Mouse (Mus musculus): ENCODE measurements at regions not wholly inside any gene's neighbourhood (a gene's known extent, or its start where the extent isn't known, plus 50 kb on each side); places are given as distances from the start of the nearest gene placed in this dataset.

DNA sequence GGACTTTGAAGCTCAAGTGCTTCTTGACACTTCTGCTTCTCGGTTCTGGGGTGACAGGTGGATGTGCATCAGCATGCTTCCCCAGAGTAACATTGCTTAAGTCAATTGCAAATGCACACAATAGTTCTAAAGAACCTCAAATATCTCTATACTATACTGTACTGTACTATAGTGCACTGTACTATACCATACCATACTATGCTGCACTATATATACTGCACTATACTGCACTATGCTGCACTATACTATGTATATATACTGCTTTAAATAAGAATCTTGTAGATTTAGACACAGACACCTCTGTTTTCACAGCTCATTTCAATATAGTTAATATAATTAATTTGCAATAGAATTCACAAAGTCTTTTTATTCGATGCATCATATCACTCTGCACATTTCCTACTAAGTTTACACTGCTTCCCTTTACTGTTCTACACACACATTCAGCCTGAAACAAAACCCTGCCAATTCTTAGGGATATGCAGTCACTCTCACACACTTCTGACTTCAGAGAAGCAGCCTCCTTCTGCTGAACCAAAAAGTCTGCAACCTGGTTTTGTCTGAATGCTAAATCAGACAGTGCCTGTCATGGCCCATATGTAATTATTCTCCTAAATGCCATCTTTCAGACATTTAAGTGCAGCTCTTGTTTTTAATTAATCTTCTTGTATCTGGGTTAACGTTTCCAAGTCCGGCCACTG, 570.8 kb upstream of the Map3k7 start:
- no peak for DNase-seq (ENCODE audit: low spot score in 2 of 2)

DNA sequence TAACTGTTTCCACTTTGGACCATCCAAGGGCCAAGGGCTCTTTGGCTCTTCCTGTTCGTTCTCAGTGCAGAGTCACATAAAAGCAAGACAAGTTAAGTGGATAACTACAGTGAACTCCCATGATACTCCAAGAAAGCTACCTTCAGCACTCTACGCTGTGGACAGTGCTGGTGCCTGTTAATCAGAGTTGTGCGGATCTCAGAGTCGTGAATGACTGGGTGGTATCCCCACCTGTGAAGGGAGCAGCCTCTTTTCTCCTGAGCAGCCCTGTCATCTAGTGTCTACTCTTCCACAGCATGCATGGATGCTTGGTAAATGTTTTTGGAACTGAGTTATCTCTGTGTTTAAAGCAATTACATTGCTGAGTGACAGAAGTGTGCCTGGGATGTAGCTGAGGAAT, 568.4 kb upstream of the Map3k7 start:
- no peak for DNase-seq (ENCODE audit: low spot score in 2 of 2)

DNA sequence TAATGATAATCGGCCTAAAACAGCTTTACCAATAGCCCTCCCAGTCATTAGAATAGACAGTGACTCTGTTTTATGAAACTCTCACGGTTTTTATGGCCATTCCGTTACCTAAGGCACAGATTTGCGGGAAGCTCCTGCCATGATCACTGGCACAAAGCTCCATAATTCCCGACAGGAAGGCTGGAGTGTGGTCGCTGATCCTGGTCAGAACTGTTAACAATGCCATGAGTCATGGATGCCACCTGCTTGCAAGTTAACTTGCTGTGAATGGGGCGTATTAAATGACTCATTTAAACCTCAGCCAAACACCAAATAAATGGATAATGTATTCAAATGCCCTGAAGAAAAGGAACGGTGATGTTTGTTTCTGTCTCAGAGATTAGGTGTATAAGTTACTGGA, 559.9 kb upstream of the Map3k7 start:
- no peak for DNase-seq (ENCODE audit: low spot score in 2 of 2)

DNA sequence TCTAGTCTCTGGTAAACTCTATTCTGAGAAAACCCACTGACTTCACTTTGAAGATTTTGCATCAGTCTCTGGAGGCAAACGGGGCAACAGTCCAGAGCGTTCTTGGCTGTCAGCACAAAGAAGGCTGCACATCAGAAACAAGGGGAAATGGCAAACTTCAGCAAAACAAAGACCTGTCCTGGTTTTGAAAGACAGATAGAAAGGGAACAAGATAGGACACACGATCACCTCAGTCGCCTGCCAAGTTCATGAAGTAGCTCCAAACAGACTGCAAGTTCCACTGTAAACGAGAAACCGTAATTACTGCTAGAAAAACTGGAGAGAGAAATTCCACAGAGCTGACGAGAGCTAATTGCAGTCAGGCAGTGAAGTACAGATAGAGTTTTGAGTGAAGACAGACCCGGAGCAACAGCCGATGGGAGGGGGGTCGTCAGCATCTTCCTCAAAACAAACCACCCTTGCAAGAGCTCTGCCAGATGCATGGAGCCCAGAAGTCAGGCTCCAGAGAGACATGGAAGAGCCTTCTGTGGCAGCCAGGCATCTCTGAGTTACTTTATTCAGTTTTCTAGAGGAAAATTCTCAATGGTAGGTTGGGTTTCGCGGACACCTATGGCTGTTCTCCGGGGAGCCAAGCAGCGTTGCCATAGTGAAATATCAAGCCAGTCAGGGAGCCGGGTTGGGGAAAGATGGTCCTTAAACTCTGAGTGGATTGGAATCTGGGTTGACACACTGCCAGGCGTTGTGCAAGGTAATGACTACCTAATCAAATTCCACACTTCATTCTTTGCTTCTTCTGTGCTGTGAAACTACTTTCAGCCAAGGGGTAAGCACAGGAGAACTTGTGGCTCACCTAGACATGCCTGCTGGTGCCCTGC, 558.8 kb upstream of the Map3k7 start:
- no peak for DNase-seq (ENCODE audit: low spot score in 2 of 2)

DNA sequence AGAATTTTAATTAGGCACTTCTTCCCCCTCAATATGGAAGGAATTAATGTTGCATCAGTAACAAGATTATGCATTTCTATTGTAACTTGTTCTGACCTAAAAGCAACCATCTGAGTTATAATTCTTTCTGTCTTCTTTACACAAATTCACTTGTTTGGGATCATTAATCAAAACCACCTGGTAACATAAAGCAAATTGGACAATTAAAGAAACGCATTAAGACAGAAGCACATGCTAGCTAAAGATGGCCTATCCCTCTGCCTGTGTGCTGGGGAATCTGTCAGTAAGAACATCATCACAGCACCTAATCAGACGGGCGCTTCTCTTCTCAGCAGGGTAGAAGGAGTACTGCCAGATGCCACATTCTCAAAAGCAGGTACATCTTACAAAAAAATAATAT, 553.7 kb upstream of the Map3k7 start:
- DNase-seq (ENCODE audit: low spot score in 2 of 2), result no peak

DNA sequence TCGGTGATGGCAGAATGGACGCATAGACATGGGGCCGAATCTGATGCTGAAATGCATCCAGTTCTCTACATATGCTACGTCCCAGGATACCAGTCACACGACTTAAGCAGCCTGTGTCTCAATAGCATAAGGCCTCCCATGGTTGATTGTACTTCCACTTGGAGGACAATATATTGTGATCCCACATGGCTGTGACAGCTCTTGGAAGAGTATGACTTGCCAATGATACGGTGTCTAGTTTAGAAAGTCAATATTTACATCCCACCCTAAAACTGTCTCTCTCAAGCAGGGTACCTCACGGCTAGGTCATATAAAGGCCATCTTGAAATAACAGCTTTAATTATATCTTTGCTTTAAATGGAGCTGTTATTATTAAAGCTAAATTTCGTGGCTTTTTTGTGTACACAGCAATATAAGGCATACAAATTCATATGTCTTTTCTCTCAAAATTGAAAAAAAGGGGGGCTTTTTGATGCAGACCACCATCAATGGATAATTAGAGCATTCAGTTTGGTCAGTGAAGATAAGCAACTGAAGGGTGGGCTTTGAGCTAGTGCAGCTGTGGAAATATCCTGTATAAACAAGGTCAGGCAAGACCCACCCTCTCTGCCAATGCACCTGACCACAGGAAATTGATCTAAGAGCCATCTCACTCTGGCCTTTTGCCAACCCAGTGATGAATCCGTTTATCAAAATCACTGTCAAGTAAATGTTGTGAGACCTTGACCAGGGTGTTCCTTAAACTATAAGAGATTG, 551.9 kb upstream of the Map3k7 start:
- no peak for DNase-seq (ENCODE audit: low spot score in 2 of 2)

DNA sequence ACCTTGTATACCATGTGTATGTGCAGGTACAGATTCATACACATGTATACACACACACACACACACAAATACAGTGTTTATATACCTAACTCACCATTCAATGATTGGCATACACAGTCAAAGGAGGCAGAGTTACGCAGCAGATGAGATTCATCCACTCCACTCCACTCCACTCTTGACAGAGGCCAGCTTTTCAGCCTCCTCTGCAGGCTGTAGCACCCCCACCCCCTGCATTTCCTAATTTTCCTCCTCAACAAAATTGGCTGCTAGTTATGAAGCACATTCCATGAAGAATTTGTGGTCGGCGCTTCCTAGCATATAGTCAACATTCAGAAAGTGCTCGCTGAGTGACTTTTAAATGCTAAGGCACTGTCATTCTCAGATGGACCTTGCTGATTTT, 546.7 kb upstream of the Map3k7 start:
- DNase-seq (ENCODE audit: low spot score in 2 of 2), result no peak

DNA sequence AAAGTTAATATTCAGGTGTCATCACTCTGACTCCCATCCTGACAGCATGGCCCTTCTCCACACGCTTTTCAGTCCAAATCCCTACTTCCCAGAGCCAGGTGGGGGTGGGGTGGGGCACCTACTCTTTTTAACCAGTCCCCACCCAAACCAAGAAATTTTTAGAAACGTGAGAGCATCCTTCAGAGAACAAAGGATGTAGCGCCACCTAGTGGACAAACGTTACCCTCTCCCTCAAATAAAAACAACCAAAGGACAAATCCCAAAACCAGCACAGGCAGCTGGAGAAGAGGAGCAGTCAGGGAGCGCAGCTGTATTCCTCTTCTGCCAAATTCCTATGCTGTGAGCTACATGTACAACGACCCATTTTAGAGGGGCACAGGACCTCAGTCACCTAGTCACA, 544.7 kb upstream of the Map3k7 start:
- no peak for DNase-seq (ENCODE audit: low spot score in 2 of 2)

DNA sequence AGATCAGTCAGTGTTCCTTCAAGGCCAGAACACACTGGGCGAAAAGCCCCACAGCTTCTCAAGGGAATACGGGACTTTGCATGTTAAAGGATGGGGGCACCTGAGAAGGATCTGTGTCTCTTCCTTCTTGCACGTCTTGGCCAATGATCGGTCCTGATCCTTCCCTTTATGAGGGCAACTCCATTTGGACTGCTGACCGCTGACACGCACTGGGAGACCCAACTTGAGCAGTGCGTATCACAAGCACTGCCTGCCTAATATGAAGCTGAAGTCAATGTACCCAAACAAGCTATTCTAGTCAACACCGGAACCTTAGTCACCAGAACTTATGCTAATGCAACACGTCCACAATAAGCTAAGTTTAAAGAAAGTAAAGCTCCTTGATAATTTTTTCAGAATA, 543.7 kb upstream of the Map3k7 start:
- no peak for DNase-seq (ENCODE audit: low spot score in 2 of 2)

DNA sequence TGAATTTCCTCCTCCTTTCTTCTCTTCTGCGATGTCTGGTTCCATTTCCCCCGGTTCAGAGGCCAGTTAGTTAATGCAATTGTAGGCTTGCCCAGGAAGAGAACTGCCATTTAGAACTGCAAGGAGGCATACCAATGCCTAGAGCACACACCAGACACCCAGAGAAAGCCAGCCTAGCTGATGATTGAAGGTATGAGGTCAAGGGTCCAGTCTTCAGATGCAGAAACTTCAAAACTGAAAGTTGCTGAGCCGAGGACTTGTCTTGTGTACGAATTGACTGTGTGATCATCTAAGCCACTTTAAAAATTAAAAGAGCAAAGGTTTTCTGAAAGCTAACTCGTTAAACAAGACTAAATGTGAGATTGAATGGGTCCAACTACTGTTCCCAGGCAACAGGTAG, 542.5 kb upstream of the Map3k7 start:
- no peak for DNase-seq (ENCODE audit: low spot score in 2 of 2)

DNA sequence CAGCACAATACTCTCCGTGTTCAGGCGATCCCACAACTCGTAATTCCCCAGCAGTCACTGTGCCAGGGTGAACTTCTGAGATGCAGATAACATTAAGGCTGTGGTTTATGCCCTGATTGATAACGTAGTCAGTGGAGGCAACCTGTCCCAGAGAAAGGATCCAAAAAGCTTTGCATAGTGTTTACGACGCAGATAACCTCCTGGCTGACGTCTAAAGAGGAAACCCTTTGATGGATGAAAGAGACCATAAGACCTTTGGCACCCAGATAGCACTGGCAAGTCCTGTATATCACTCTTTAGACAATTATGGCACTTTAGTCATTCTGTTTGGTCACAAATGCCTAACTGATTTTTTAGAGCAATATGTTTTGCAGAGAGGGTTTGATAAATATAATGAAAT, 538.8 kb upstream of the Map3k7 start:
- DNase-seq (ENCODE audit: low spot score in 2 of 2), result no peak

DNA sequence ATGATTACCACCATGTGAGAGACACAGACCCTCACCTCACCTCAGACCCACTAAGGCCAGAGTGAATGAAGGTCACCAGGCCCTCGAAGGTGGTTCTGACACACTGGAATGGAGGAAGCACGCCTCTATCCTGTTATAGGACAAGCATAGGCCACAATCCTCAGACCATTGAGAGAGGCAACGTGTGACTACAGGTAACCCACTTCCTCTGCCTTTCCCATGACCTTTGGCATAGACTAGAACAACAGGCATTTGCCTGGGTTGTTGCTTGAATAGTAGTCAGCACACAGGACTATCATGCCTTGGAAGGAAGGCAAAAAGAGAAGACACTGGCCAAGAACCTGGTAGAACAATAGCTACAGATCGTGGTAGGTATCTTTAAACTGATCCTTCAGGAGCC, 538.2 kb upstream of the Map3k7 start:
- DNase-seq (ENCODE audit: low spot score in 2 of 2), result no peak

DNA sequence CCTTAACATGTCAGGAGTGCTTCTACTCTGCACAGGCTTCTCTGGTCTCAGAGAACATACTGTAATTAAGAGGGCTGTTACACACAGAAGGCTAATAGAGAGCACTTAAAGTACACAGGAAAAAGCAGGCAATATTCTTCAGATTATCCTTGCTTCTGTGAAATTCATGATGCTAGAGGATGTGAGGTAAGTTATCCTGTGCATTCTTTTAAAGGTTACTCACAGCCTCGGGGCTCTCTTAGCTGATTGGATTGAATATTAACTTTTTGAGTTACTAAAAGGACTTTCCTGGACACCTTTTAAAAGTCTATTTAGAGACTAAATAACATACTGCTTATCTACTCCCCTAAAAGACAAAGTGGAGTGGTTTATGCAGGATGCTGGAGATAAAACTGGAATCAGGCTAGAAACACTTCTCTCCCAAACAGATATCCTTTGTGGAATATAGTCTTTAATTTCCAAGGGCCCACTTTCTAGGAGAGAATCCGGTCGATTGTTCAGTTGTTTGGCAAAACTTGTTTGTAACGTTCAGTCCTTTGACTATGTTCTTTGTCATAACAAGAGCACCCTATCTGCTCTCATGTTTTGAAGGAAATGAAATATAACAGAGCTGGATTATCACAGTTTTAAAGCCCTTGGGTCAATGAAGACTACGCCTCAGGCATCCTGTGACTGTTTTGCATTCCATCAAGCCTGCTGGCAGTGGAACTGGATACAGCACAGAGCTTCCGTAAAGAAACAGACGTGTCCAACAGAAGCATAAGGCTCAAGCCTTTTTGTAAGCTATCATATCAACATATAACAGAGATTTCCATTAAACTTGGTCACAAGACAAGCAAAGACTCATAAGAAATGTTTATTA, 537.5 kb upstream of the Map3k7 start:
- DNase-seq (ENCODE audit: low spot score in 2 of 2), result no peak

DNA sequence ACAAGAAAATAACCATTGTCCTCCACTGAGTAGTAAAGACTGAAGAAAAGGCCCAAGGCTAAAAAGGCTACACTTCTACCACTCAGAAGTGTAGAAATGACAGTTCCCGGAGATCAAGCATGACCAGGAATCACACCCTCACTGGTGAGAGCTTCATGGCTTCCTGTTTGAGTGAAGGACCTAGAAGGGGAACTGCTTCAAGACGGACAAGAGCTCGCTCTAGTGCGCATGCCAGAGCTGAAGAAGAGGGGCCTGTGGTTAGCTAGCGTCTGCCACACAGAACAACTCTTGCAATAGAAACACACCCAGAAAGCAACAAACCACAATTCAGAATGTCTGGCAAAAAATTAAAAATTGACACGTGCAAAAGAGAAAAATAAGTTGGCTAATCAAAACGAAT, 530.0 kb upstream of the Map3k7 start:
- no peak for DNase-seq (ENCODE audit: low spot score in 2 of 2)

DNA sequence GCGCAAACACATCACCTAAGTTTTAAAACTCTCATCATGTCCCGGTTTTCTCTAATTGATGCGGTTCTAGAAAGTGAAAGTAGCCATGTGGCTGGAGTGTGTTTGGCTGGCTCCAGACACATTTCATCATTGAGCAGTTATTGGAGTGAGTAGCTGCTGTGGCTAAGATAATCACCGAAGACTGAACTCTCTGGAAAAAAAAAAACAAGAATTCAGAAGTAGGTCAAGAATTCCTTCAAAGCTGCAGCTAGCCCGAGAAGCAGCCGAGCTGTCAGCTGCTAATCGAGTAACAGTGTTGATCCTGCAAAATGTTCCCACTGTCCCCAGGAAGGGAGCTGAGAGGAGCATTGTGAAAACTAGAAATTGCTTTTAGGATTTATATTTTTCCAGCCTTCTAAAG, 509.0 kb upstream of the Map3k7 start:
- no peak for DNase-seq (ENCODE audit: low spot score in 2 of 2)

DNA sequence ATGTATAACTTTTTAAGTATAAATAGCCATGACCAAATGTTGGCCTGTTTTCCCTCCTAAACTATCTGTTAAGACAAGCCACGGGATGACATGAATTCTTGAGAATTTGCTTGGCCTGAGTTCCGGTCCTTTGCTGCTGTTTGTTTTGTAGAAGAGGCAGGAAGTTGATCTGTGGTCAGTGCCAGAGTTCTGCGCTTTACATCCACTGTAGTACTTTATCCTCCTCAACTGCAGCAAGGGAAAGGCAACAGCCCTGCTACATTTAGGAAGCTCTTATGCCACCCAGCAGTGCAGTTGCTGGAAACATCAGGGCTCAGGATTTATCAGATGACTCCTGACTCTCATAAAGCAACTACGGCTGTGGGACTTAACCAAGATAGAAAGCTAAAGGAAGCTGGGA, 508.4 kb upstream of the Map3k7 start:
- no peak for DNase-seq (ENCODE audit: low spot score in 2 of 2)

DNA sequence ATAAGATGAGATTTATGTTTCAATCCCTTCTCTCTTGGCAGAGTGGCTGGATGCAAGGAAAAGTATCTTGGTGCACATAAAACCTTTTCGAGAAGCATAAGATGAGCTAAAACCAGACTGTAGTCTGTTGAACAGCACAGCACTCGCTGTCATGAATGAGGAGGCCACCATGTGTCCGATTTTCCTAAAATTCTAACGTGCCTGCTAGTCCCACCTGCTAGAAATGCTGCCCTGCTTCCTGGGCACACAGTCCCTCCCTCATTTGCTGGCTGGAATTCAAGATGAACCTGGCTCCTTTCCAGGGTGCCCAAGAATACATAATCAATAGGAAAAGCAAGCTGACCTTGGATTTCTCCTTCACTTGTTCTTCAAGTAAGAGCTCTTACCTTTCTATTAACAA, 501.4 kb upstream of the Map3k7 start:
- no peak for DNase-seq (ENCODE audit: low spot score in 2 of 2)

DNA sequence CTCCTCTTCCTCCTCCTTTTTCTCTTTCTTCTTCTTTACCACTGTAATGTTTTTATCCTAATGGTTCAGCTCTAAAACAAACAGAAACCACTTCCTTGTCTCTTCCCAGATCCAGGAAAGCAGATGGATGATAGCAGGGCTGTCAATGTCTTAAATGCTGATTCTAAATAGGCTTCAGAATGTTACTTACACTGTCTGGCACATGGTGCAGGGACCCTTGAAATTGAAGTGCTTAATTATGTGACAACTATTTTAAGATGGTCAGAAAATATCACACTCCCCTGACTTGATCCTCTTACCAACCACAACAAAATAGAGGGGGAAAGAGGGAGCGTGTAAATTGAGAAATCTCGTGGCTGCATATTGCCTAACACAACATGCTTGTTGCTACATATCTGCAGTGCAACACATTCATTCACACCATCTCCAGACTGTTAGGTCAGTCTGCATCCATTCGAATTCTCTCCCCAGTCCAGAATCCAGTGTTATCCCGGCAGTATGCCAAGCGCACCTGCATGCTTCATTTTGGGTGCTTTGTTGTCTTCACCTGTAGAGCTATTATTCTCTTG, 500.7 kb upstream of the Map3k7 start:
- DNase-seq (ENCODE audit: low spot score in 2 of 2), result no peak

DNA sequence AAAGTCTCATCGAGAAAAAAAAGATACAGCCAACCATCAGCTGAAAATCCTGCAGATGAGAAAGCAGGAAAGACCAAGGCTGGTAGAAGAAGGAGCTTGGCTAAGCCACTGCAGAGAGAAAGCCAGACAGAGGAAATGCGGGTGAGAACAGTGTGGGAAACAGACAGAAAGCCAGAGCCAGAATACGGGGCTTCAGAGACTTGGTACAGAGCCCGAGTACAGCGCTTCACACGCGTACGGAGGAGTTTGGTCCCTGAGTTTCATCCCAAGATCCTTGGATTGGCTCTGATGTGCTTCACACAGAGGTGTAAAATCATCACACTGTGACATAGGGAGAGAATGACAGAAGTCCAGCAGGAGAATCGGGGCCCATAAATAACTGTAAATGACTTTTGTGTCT, 495.6 kb upstream of the Map3k7 start:
- no peak for DNase-seq (ENCODE audit: low spot score in 2 of 2)

DNA sequence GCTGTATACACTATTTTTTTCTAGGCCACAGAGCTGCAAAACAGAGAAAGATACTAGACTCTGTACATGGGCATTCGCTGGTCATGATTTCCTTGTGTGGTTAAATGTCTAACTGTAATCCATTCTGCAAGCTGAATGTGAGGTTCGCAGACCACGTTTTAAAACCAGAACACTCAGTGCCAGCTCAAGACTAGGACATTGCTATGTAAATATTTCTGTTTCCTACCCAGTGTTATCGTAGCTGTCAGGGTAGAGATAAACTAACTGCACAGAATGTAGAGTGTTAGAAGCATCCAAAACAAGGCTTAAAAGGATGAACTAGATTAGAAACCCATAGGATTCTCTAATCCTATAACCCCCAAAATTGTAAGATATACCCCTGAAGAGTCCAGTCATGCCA, 494.1 kb upstream of the Map3k7 start:
- no peak for DNase-seq (ENCODE audit: low spot score in 2 of 2)

DNA sequence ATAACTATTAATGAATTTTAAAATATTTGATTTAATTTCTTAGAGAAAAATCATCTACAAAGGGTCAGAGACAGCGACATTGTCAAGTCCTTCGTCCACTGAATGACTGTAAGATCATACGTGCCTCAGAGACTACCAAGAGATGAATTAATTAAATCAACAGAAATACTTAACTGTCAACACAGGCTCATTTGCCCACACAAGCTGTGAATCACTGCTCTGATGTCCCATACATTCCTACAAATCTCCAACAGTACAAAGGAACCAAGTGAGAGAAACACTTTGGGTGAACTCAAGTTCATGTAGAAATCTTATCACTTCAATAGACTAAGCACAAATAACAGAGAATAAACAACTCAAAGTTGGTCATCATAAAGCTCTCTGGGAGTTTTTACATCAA, 471.4 kb upstream of the Map3k7 start:
- DNase-seq (ENCODE audit: low spot score in 2 of 2), result no peak
